Mouse (Mus musculus): ENCODE data around the gene Rsad1. TPM values are rescaled to one million over a fixed set of nuclear protein-coding genes. Genes with fewer than 3 reads are reported as not detected.

Rsad1 gene
- total RNA-seq, 2 experiments from 2014 or later: 9.4 to 9.6 TPM

DNA sequence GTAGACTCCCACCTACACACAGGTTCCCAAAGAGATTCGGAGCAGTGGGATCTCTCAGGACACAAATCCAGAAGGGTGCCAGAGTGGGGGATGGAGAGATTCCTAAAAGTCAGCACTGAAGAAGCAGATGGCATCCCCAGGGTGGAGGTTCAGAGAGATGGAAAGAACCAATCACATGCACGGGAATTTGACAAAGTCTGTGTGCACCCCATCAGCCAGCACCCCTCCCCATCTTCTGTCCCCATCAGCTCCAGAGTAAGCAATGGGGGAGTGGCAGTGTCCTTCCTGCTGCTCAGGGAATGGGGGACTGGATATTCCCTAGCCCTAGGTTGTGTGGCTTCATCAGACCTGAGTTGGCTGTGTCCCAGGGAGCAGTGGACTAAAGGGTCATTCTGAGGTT lies 50.0 kb downstream of the Rsad1 start:
- intact Hi-C loops (cut with DNase I): no loop called here
- DNase-seq: no peak

- intact Hi-C loops (cut with DNase I): no loop called here
- DNase-seq: peak; percentile 58 to 68
Measured at GRCm38 (mm10) chr11:94498093-94498996, 50.7 kb downstream of the Rsad1 start.

- intact Hi-C loops (cut with DNase I): no loop called here
- peak in 1 of 2 experiments; percentile 38 for DNase-seq
Measured at GRCm38 (mm10) chr11:94495415-94495814, 53.6 kb downstream of the Rsad1 start.

GRCm38 (mm10) chr11:94491749-94492099 lies 57.3 kb downstream of the Rsad1 start:
- no peak for DNase-seq
- intact Hi-C loops (cut with DNase I): no loop called here

DNA sequence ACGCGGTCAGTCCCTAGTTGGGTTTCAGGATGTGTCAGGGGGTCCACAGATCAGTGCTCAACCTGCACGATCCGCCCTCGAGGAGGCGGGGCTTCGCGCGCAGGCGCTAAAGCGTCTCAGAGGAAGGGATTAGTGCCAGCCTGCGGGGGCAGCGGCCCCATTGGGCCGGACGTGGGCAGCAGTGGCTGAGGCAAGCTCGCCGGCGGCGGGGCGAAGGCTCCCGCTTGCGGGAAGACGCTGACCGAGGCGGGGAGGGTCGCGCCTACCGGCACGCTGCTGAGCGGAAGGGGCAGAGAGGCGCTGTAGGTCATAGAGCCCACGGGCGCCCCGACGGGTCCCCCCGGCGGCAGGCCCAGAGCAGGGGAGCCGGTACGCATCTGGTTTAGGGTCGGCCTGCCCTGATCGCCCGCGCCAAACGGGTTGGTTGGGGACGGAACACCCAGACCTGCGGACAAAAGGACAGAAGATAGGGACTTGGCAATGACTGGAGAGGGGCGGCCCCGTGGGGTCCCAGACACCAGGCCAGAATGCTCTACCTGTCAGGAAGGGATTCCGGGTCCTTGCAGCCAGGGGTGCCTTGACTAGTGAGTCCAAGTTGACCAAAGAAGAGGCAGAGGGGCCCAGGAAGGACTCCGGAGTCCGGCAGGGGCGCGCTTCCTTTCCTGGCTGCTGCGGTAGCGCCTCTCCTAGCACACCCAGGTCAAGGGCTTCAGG lies 57.9 kb downstream of the Rsad1 start:
- DNase-seq: peak in 1 of 2 experiments; percentile 22
- intact Hi-C loops (cut with DNase I): no loop called here

Other genes with a start within 250 kb of the Rsad1 start
- gene Luc7l3, start 227.3 kb downstream of the Rsad1 start, total RNA-seq (2021): 10 to 100 TPM; 40.6 to 45.0 TPM
- 100 to 1,000 TPM; 227 to 239 TPM for gene Ankrd40, start 221.3 kb downstream of the Rsad1 start, total RNA-seq (2021)
- gene Abcc3, start 156.3 kb downstream of the Rsad1 start, total RNA-seq (2021): 1 to 10 TPM; 2.6 to 3.3 TPM
- gene Cacna1g, start 75.1 kb downstream of the Rsad1 start, total RNA-seq (2021): 10 to 100 TPM; 27.6 to 28.8 TPM
- 1 to 10 TPM in 1 of 2 experiments, under 1 TPM in 1; 0.54 to 1.1 TPM for gene Spata20, start 63.1 kb downstream of the Rsad1 start, total RNA-seq (2021)
- 10 to 100 TPM; 19.9 to 24.0 TPM for gene Epn3, start 49.3 kb downstream of the Rsad1 start, total RNA-seq (2021)
- 1 to 10 TPM; 1.4 to 2.1 TPM for gene Mycbpap, start 27.5 kb downstream of the Rsad1 start, total RNA-seq (2021)
- 1 to 10 TPM in 1 of 2 experiments, under 1 TPM in 1; 0.22 to 2.4 TPM for gene Chad, start 15.8 kb upstream of the Rsad1 start, total RNA-seq (2021)
- 10 to 100 TPM; 31.6 to 35.6 TPM for gene Acsf2, start 52.6 kb upstream of the Rsad1 start, total RNA-seq (2021)
- gene Lrrc59, start 80.5 kb upstream of the Rsad1 start, total RNA-seq (2021): 10 to 100 TPM; 34.7 to 37.3 TPM
- gene Mrpl27, start 104.5 kb upstream of the Rsad1 start, total RNA-seq (2021): 10 to 100 TPM; 57.1 to 62.9 TPM
- gene Eme1, start 104.7 kb upstream of the Rsad1 start, total RNA-seq (2021): 1 to 10 TPM in 1 of 2 experiments, under 1 TPM in 1; 0.45 to 1.5 TPM
- gene Xylt2, start 128.3 kb upstream of the Rsad1 start, total RNA-seq (2021): 10 to 100 TPM; 12.5 to 15.1 TPM
- not detected for gene Gm11541, start 155.2 kb upstream of the Rsad1 start, total RNA-seq (2021)
- 1 to 10 TPM; 1.2 TPM for gene Cdc34b, start 192.5 kb upstream of the Rsad1 start, total RNA-seq (2021)
- not detected for gene Tmem92, start 233.4 kb upstream of the Rsad1 start, total RNA-seq (2021)

All from heart, postnatal 14 days (tissue).